Mouse (Mus musculus): ENCODE data around the gene Vmn1r122.
"Not testable (repeated sequence)": the region's sequence is repeated elsewhere in the genome, so short reads cannot be mapped to it uniquely, and the experiment has no call there.

Gene Vmn1r122

DNA sequence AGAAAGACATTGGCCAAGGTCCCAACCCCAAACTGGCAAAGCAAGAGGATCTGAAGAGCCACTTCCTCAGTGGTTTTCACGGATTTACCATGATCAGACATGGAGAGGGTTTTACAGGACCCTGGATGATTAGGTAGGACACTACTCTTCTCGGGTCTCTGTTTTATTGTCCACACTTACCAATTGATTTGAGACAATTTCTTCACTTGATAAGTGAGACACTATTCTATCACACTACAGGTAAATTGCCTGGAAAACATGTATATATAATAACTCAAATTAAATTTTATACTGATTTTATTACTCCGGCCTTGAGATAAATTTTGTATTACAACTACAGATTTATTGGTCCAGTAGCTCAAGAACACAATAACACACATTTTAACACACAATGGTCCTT is at the start of gene Vmn1r122:
Vmn1r122 (minus strand) TSS at position 101 of the 400 bp plus-strand sequence.
- DNase-seq (ENCODE audit: low spot score in 2 of 2) = not testable (repeated sequence)

GRCm38 (mm10) chr7:21161885-21162284 is 28.0 kb upstream of the Vmn1r122 start, which contains the start of gene Vmn1r123:
Vmn1r123 (plus strand) TSS chr7:21162185.
- not testable (repeated sequence) for DNase-seq (ENCODE audit: low spot score in 2 of 2)

- DNase-seq (ENCODE audit: low spot score in 2 of 2) = not testable (repeated sequence)
Measured at GRCm38 (mm10) chr7:21098413-21098812, 35.5 kb downstream of the Vmn1r122 start, which contains the start of gene Vmn1r121. Vmn1r121 (minus strand) TSS chr7:21098513.

All from heart, adult 9 months (tissue).